Mouse (Mus musculus) inflammation-experienced regulatory T-cells, adult 6 months (primary cell): ENCODE data around the gene Clip3. TPM values are rescaled to one million over a fixed set of nuclear protein-coding genes. Genes with fewer than 3 reads are reported as not detected.

Source experiments
- ATAC-seq: one replicate; pipeline ENCODE4 v1.8.0; 2017
- polyA plus RNA-seq, 3 experiments: library from polyadenylated mRNA; unstranded; fragments of 100-300 nt; shearing (Covaris generic); gene quantifications; one replicate each; pipeline ENCODE4 v1.2.1; 2017

Gene Clip3
- polyA plus RNA-seq, 3 experiments from 2014 or later, result 3.6 to 7.0 (median 5.8) TPM

GRCm38 (mm10) chr7:30296816-30297215 lies 5.3 kb downstream of the Clip3 start:
- ATAC-seq, result no peak

DNA sequence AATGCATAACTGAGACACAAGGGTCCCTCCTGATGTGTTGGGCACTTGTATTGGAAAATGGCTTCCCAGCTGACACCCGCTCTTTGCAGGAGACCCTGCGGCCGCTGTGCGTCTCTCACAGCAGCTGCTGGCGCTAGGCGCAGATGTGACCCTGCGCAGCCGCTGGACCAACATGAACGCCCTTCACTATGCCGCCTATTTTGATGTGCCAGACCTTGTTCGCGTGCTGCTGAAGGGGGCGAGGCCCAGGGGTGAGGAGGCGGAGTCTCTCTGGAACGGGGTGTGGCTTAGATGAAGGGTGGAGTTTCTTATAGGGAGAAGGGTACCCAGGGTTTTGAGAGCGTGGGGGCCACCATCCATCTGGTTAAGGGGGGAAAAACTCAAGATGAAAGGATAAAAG lies 5.7 kb downstream of the Clip3 start:
- no peak for ATAC-seq

GRCm38 (mm10) chr7:30300914-30301313 lies 9.4 kb downstream of the Clip3 start:
- peak; percentile 38 for ATAC-seq

GRCm38 (mm10) chr7:30306083-30306779 lies 14.7 kb downstream of the Clip3 start:
- no peak for ATAC-seq

GRCm38 (mm10) chr7:30308076-30309005 lies 16.8 kb downstream of the Clip3 start, which contains the start of gene Alkbh6:
Gene Alkbh6, plus strand, starts transcription at chr7:30308717.
- peak; percentile 100 for ATAC-seq

- ATAC-seq, result no peak
Measured at GRCm38 (mm10) chr7:30309395-30310129, 18.0 kb downstream of the Clip3 start.

DNA sequence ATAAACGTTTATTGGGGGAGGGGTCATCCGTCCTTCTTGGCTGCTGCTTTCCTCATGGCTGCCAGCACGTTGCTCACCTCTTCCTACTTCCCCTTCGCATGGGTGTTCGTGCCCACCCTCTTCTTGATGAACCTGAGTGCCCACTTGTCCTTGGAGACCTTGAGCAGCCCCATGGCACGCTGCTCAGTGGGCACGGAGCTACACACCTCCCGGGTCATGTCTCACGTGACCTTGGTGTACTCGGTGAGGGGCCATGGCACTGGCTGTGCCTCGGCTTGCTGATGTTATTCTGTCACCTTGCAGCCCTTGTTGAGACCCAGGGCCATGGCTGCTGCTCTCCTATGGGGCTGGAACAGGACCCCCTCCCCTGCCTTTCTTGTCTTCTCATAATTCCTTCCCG lies 18.6 kb downstream of the Clip3 start:
- no peak for ATAC-seq

DNA sequence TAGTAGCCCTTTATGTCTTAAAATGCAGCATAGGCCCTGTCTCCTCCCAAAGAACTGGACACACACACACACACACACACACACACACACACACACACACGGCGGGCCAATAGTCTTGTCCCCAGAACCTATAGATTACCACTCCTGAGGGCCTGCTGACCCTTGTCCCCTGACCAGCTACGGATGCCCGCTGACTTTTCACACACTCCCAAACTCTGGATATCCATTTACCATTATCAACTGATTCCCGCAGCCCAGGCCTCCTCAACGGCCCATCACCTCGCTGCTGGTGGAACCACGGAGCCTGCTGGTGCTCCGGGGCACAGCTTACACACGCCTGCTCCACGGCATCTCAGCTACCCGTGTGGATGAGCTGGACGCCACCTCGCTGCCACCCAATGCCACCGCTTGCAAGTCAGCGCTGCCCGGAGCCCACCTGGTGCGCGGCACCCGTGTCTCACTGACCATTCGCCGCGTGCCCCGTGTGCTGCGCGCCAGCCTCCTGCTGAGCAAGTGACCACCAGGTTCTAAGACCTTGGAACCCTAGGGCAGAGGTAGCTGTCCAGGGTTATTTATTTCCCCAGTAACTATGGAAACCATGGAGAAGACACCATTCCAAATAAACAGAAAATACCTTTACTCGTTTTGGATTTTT lies 22.3 kb downstream of the Clip3 start:
- ATAC-seq, result no peak

DNA sequence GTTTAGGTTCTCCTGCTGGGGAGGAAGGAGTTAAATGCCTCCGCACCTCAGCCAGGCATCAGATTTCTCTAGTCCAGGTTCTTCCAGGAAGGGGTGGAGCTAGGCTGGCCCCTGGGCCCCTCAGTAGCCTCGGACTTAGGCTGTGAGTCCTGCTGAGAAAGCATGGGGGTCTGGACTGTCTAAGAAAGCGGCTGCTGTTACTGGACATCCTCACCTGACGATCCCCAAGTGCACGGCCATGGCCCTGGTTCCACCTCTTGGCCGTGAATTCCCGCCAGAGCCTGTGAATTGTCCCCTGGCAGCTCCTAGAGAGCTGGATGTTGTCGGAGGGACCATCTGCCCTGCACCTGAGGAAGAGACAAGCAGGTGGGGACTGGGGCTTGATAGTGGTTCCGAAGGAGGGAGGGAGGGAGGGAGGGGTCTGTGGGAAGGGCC lies 23.2 kb downstream of the Clip3 start, which contains the start of gene Syne4:
TSS of gene Syne4 (plus strand) at position 87 of the 435 bp plus-strand sequence.
- ATAC-seq, result no peak

DNA sequence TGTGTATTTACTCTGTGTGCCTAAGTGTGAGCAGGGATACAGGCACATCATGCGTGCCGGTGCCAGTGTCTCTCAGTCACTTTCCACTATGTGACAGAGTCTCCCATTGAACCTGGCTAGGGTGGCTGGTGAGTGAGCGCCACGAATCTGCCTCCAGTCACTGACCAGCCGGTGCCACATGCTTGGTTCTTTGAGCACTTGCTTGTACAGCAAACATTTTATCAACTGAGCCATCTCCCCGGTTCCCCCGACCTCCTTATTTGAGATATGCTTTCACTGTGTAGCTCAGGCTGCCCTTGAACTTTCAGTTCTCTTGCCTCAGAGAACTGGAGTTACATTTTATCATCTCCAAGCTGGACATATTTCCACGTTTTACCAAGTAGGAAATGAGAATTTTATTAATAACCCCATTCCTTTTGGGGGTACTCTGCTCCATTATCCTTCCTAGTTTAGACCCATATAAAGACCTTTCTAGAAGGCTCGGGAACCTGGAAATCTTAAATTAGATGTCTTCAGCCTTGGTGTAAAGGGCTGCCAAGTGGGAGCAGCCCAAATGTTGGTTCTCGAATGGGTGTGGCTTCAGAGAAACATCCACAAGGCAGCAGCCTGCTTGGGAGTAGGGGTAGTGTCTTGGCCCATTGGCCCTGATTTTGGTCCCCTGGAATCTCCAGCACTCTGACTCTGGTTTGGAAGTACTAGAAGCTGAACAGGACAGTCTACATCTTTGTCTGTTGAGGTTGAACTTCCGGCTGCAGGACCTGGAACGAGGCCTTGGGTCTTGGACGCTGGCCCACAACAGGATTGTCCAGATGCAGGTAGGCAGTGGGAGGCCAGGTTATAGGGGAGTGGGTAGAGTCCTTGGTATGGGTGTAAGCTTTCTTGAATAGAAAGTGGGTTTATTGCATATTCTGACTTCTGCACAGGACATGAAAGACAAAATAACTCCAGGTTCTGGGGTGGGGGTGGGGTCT lies 24.3 kb downstream of the Clip3 start:
- ATAC-seq, result no peak

DNA sequence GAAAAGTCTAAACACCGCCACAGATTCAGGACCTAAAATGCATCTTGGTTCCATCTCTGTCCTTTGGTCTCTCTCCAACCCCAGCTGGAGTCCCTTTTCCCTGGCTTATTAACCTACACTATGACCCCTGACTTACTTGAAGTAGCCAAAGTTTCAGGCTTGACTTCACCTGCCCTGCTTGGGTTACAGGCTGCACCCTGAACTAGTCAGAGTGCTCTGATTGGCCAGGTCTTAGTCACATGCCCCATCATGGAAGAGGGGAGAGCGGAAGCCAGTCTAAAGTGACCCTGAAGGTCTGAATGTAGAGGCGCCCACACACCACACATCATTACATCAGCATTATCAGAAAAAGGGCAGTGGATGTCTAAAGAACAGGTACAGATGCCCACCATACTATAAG lies 26.6 kb downstream of the Clip3 start:
- no peak for ATAC-seq

DNA sequence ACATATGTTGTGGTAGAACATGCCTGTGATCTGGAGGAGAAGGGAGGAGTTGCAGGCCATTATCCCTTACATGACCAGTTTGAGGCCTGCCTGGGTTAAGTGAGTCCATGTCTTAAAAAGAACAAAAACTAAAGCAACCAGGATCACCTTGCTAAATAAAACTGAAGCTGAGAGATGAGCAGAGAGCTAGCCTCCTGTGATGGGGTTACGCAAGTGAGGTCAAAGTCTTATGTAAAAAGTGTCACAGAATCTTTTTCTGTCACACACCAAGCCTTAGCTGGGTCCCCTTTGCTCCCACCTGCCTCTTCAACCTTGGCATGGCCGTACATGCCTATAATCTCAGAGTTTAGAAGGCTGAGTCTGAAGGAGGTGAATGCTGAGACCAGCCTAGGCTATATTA lies 29.4 kb downstream of the Clip3 start:
- ATAC-seq, result no peak

DNA sequence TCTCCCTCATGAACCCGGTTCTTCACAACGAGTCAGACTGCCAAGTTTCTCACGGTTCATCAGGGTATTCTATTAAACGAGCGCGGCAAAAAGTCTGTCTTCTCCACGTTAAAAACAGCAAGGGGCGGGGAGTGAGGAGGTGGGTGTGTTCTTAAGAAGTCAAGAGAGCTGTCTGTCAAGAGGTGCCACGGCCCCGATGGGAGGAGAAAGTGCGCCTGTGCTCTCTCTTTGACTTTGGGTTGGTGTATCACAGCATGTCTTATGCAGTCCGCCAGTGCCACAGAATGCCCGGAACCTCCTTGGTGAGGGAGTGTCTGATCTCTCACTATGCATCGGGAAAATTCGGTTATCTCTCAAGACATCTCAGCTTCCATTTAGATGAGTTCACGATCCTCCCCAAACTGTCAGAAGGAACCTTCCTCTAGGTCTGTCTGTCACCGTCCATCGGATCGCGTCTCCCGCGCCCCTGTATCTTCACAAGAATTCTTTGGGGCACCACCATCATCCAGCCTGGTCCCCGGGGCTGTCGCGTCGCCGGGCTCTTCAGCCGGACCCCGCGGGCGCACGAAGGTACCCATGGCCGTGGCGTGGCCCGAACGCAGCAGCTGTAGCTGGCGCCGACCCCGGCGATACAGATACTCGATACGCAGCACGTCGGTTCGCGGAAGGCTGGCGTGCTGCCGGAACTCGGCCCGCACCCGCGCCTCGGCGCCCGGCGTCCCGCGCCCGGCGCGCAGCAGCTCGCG lies 30.2 kb downstream of the Clip3 start, which contains the start of gene E130208F15Rik:
TSS of gene E130208F15Rik (plus strand) at position 202 of the 746 bp plus-strand sequence.
- peak; percentile 69 for ATAC-seq

DNA sequence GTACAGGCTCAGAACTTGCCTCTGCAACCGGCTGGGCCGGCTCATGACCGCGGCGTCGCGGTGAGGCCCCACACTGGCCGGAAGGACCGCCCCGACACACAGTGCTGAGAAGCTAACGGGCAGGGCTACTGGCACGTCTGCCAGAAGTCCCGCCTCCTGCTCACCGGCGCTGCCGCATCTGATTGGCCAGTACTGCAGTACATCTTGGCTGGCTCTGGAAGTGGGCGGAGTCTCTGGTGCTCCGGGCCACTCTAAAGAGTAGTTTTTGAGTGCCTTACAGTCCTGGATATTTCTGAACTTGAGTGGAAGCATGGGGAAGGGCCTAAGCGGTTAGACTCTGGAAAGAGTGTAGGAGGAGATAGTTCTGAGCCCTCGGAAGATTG lies 30.7 kb downstream of the Clip3 start:
- ATAC-seq, result peak; percentile 74

DNA sequence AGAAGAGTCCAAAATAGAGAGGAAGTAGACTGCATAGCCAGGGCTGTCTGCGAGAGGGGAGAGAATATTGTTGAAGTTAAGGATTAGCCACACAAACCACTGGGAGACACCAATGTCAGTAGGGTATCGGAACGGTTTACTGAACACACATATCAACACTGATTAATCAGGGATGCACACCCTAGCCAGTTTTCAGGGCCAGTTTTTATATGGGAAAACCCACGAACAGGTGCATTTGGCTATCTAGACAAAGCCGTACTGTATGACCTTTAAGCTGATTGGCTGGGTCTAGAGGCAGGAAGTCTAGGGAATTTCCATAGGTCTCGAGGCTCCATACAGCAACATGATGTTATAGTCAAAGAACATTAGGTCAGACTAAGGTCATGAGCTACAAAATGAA lies 31.3 kb downstream of the Clip3 start:
- peak; percentile 64 for ATAC-seq

GRCm38 (mm10) chr7:30323795-30324194 lies 32.3 kb downstream of the Clip3 start, which contains the start of gene Sdhaf1:
Gene Sdhaf1, minus strand, starts transcription at chr7:30323895.
- ATAC-seq, result no peak

DNA sequence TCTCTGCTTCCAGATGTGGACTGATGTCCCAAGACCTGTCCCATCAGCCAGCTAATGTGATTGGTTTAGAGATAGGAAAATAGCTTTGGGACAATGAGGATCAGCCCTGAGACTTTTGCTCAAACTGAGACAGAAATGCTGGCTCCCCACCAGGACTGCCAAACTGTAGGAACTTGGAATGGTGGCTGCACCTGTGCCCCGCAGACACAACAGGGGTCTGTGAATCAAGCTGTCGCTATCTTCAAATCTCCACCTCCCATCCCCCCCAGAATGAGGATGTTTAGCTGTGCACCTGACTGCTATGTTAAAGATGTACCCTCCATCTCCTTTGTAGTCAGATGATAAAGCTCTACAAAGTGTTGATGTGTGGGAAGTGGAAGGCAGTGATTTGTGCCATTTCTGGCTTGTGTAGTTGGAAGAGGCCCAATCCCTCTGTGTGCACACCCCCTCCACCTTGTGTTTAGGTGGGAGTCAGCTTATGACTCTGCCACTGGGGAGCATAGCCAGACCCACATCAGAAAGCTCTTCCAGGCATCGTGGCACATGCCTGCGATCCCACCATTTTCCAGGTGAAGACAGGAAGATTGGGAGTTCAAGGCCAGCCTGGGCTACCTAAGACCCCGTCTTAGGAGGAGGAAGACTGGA lies 32.9 kb downstream of the Clip3 start:
- no peak for ATAC-seq

- no peak for ATAC-seq
Measured at GRCm38 (mm10) chr7:30325364-30325763, 33.8 kb downstream of the Clip3 start.

- no peak for ATAC-seq
Measured at GRCm38 (mm10) chr7:30326427-30326826, 34.9 kb downstream of the Clip3 start.

DNA sequence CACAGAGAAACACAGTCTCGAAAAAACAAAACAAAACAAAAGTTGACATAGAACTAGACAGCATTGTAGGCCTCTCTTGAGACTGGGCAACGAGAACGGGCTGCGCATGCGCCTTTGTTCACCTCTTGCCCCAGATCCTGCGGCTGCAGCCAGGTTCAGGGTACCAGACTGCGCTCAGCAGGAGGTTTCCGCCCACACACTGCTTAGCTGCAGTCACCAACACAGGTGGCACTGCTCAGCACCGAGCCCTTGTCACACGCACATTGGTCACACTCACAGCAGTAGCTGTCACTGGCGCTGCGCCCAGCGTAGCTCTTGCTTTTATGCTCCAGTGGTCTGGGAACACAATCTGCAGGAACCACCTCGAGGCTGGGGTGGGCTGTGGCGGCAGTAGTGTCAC lies 35.6 kb downstream of the Clip3 start:
- peak; percentile 26 for ATAC-seq
